In the genomic region with DNA sequence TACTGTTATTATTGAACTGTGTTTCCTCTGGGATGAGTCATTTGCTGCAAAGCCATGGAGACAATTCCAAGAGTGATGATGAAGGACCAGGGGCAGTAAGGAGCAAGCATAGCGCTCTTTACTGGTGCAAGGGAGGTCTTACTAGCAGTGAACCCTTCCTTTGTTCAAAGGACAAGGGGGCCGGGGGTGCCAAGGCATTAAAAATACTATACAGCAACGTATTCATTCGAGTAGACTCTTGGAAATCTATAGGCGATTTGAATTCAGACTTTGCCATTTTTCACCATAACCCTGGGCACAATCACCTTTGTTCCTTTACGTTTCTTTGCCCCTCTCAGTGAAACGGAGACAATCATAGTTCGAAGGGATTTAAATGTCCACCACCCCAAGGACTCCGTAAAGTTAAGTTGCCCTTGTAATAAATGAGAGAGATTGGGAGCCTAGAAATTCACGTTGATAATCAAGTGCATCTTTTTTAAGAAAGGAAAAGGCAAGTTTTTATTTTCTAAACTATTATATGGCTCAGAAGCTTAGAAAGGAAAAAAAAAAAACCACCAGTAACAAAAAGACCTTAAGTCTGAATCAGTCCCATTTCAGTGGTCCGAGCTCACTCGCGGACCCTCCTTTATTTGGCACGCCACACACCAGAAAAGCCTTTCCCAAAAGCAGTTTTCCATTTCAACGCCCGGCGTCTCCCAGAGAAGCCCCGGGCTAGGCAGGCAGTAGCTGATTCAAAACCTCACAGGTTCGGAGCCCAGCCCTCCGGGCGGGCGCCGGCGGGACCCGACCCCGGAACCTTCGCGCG, we compare ENCODE assay signal across 9 mouse cellular contexts. TPM values are rescaled to one million over a fixed set of nuclear protein-coding genes. Genes with fewer than 3 reads are reported as not detected.
DNase-seq lines count a peak whose midpoint lies in the region; ATAC-seq lines count a peak whose summit lies in the region.
"Had no signal": no experiment of that assay in that cellular context is flagged by ENCODE, and none has a peak within 500 bp of the region (broad histone marks: within the 10 kb centered on the region; RNA-seq: fewer than 3 reads in every experiment).

No protein-coding gene starts in this region.

- peaks cover 0 to 9% of the 10 kb centered on the region in 2 experiments; a peak in 2 of 4 replicates for H3K4me1 ChIP-seq in heart, embryonic 14.5 days (ENCODE audit: control insufficient read depth in 2 of 2, insufficient read depth in 2 of 2, low read length in 2 of 2)
- H3K4me1 ChIP-seq in liver, embryonic 12.5 days, result peaks cover 13% of the 10 kb centered on the region
- peaks cover 9% of the 10 kb centered on the region for H3K4me1 ChIP-seq in stomach, embryonic 16.5 days (ENCODE audit: control insufficient read depth, insufficient read depth, low read length)

- H3K27me3 ChIP-seq in heart, embryonic 14.5 days (ENCODE audit: control insufficient read depth, insufficient read depth, low read length), result no peaks in the 10 kb centered on the region
- H3K27me3 ChIP-seq in liver, embryonic 12.5 days (replicated peaks), result peaks cover 19% of the 10 kb centered on the region
- no peaks in the 10 kb centered on the region for H3K27me3 ChIP-seq in stomach, embryonic 16.5 days (ENCODE audit: control insufficient read depth, insufficient read depth, low read length)
- H3K27me3 ChIP-seq: CH12.LX had no signal

- peak overlapping the region in 1 of 2 experiments; percentile 65; a peak in 2 of 4 replicates for H3K27ac ChIP-seq in heart, embryonic 14.5 days (replicated peaks in 1 of 2; ENCODE audit: control insufficient read depth in 1 of 2, insufficient read depth in 1 of 2, low read depth in 2 of 2, low read length in 2 of 2)
- no peak overlapping the region; the same call in 1 of the 2 replicates for H3K27ac ChIP-seq in liver, embryonic 12.5 days
- peak overlapping the region; percentile 95 for H3K27ac ChIP-seq in stomach, embryonic 16.5 days (ENCODE audit: low read length)

- WGBS in heart, embryonic 14.5 days, result 13% methylated on average over 29 of the region's 29 CpGs
- 11% methylated on average over 29 of the region's 29 CpGs for WGBS in liver, embryonic 12.5 days (ENCODE audit: insufficient replicate concordance)
- WGBS in stomach, embryonic 16.5 days, result 13% methylated on average over 29 of the region's 29 CpGs

- peak overlapping the region; percentile 86 for H3K9ac ChIP-seq in heart, embryonic 14.5 days (ENCODE audit: low read length)
- H3K9ac ChIP-seq in liver, embryonic 12.5 days, result peak overlapping the region; percentile 79; the same call in 1 of the 2 replicates
- H3K9ac ChIP-seq in stomach, embryonic 16.5 days (ENCODE audit: low read length), result peak overlapping the region; percentile 97

- peaks cover 6% of the 10 kb centered on the region; the same call in 1 of the 2 replicates for H3K9me3 ChIP-seq in heart, embryonic 14.5 days (ENCODE audit: control insufficient read depth, low read length)
- H3K9me3 ChIP-seq in liver, embryonic 12.5 days (replicated peaks), result no peaks in the 10 kb centered on the region
- H3K9me3 ChIP-seq in stomach, embryonic 16.5 days (replicated peaks; ENCODE audit: control insufficient read depth, low read length), result no peaks in the 10 kb centered on the region

- peak; percentile 32 for DNase-seq in embryo, embryonic 10.5 days (ENCODE audit: low spot score)
- DNase-seq in embryo, embryonic 10 days (ENCODE audit: low spot score), result no peak
- peak; percentile 38 for DNase-seq in right cerebral cortex, adult 18-20 months
- DNase-seq in right cerebral cortex, postnatal 14 days, result no peak
- no peak for DNase-seq in natural killer cell, adult 2 months (ENCODE audit: low spot score in 2 of 2)

- peak overlapping the region; percentile 81 to 84 for H3K4me3 ChIP-seq in heart, embryonic 14.5 days (ENCODE audit: control insufficient read depth in 1 of 2, insufficient read depth in 1 of 2, low read depth in 1 of 2, low read length in 2 of 2)
- H3K4me3 ChIP-seq in liver, embryonic 12.5 days, result peak overlapping the region; percentile 80
- peak overlapping the region; percentile 97 for H3K4me3 ChIP-seq in stomach, embryonic 16.5 days (replicated peaks; ENCODE audit: low read length)

- no peak for ATAC-seq in heart, embryonic 14.5 days (ENCODE audit: insufficient number of reproducible peaks, insufficient read depth, low FRiP score, low read depth)
- no peak for ATAC-seq in liver, embryonic 12.5 days
- no peak for ATAC-seq in stomach, embryonic 16.5 days (ENCODE audit: insufficient read depth, low FRiP score)

- H3K4me2 ChIP-seq in heart, embryonic 14.5 days (ENCODE audit: low read length), result peak overlapping the region; percentile 76
- H3K4me2 ChIP-seq in liver, embryonic 12.5 days, result peak overlapping the region; percentile 92
- peak overlapping the region; percentile 65 for H3K4me2 ChIP-seq in stomach, embryonic 16.5 days (ENCODE audit: low read depth, low read length)

- H3K36me3 ChIP-seq in heart, embryonic 14.5 days (ENCODE audit: control insufficient read depth, insufficient read depth, low read length), result no peaks in the 10 kb centered on the region; the same call in 1 of the 2 replicates
- peaks cover 4% of the 10 kb centered on the region; the same call in 1 of the 2 replicates for H3K36me3 ChIP-seq in liver, embryonic 12.5 days
- H3K36me3 ChIP-seq in stomach, embryonic 16.5 days (ENCODE audit: control insufficient read depth, insufficient read depth, low read length), result no peaks in the 10 kb centered on the region

RNA-seq across cellular contexts. Expression of gene Plekha5, which starts 0.6 kb away (rescaled TPM):
- 25.2 and 26.1 TPM in 2 replicates for polyA plus RNA-seq in heart, embryonic 14.5 days (2014; fragmentation: Nextera tagmentation; extraction: Ambion mirVana)
- polyA plus RNA-seq in liver, embryonic 12.5 days (2016; fragmentation: Nextera tagmentation; extraction: Ambion mirVana), result 12.4 and 12.8 TPM in 2 replicates
- polyA plus RNA-seq in stomach, embryonic 16.5 days (2015; fragmentation: Nextera tagmentation; extraction: Ambion mirVana), result 35.0 and 39.0 TPM in 2 replicates

Comparison
In these comparisons a context has a peak if more than half of its experiments do, and no peak if none do; other contexts are left out.
1. DNase-seq: peak in embryo, embryonic 10.5 days (single experiment) and right cerebral cortex, adult 18-20 months (single experiment); none in embryo, embryonic 10 days (single experiment), right cerebral cortex, postnatal 14 days (single experiment) and natural killer cell, adult 2 months (0 of 2).
2. Peak in every context shown above with its lines, with median percentiles within 50 percentile points of each other: H3K4me2 ChIP-seq, H3K4me3 ChIP-seq and H3K9ac ChIP-seq.